Mouse (Mus musculus) CD4-positive helper T cell, adult 2 months (primary cell): ENCODE data around the gene Osbpl3.
A peak's percentile ranks its signal among the peaks of the same experiment; 100 is the strongest.

ENCODE experiments used
- DNase-seq: peaks from one replicate; pipeline ENCODE4 v3.0.0-alpha.2; 2012; ENCODE audit warnings: low read depth, missing footprints, low spot score

Osbpl3 gene

GRCm38 (mm10) chr6:50294128-50294527 lies 161.9 kb downstream of the Osbpl3 start:
- peak; percentile 82 for DNase-seq

GRCm38 (mm10) chr6:50291650-50292049 lies 164.4 kb downstream of the Osbpl3 start:
- no peak for DNase-seq

GRCm38 (mm10) chr6:50286881-50287280 lies 169.1 kb downstream of the Osbpl3 start:
- no peak for DNase-seq

- DNase-seq: no peak
Measured at GRCm38 (mm10) chr6:50279642-50280041, 176.4 kb downstream of the Osbpl3 start.

- DNase-seq: no peak
Measured at GRCm38 (mm10) chr6:50273947-50274346, 182.1 kb downstream of the Osbpl3 start.

GRCm38 (mm10) chr6:50273416-50273815 lies 182.6 kb downstream of the Osbpl3 start:
- DNase-seq: no peak

- DNase-seq: no peak
Measured at GRCm38 (mm10) chr6:50263670-50264069, 192.3 kb downstream of the Osbpl3 start, which contains the start of gene Gsdme. Gsdme (minus strand) TSS chr6:50263862.

- DNase-seq: no peak
Measured at GRCm38 (mm10) chr6:50262310-50262709, 193.7 kb downstream of the Osbpl3 start.

GRCm38 (mm10) chr6:50261922-50262261 lies 194.1 kb downstream of the Osbpl3 start:
- DNase-seq: no peak

- DNase-seq: peak; percentile 62
Measured at GRCm38 (mm10) chr6:50261201-50261921, 194.6 kb downstream of the Osbpl3 start.

- DNase-seq: no peak
Measured at GRCm38 (mm10) chr6:50255356-50255755, 200.6 kb downstream of the Osbpl3 start.

GRCm38 (mm10) chr6:50254723-50255184 lies 201.2 kb downstream of the Osbpl3 start:
- no peak for DNase-seq

GRCm38 (mm10) chr6:50252690-50253089 lies 203.3 kb downstream of the Osbpl3 start:
- peak; percentile 63 for DNase-seq

- DNase-seq: no peak
Measured at GRCm38 (mm10) chr6:50247791-50248190, 208.2 kb downstream of the Osbpl3 start.

GRCm38 (mm10) chr6:50247356-50247755 lies 208.6 kb downstream of the Osbpl3 start:
- DNase-seq: no peak

GRCm38 (mm10) chr6:50244967-50245366 lies 211.0 kb downstream of the Osbpl3 start:
- DNase-seq: no peak

GRCm38 (mm10) chr6:50244126-50244525 lies 211.9 kb downstream of the Osbpl3 start:
- no peak for DNase-seq
